Mouse (Mus musculus): ENCODE results near the gene Cox6b2.
"Not testable (repeated sequence)": the region's sequence is repeated elsewhere in the genome, so short reads cannot be mapped to it uniquely, and the experiment has no call there.

The Cox6b2 gene

DNA sequence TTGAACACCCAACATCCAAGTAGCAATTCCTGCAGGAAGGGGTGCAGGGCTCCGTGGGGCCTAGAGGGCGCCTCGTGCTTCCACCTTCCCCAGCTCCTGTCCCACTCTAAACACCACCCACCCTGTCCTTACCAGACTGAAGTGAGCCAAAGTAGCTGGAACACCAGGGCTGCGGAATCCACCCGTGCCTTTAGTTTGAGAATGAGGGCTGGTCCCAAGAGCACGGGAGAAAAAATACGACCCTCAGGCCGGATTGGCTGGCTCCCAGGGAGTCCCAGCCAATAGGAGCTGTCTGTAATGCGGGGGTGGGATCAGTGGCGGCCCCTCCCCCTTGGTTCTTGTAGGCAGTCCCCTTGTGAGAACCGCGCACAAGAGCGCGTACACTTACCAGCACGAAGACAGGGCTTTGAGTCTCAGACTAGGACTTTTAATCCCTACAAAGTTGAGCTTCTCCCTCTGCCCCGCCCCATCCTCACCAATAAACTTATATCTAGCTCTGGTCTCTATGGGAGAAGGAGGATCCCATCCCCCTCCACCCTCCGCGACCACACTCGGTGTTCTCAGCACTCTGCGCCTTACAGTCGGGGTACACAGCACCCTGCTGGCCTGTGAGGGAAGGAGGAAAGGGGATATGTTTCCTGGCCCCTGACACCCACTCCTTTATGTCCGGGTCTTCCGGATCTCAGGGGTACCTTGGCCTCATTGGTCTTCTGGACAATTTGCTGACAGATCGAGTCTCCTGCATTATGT lies at the start of gene Cox6b2:
Cox6b2 (minus strand) TSS at position 274 of the 750 bp plus-strand sequence.
- peak; percentile 80 for DNase-seq

DNA sequence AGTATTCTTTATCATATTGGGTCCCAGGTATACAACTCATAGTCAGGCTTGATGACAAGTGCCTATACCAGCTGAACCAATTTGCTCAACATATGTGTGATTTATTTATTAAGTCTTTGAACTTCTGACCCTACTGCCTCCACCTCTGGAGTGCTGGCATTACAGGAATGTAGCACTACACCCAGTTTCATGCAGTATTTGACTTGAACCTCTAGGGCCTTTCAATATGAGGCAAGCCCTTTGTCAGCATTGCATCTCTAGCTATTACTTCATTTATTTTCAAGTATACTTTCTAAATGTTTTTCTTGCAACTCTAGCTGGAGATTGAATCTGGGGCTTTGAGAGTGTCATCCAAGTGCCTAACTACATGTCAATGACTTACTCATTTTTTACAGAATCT lies 49.4 kb upstream of the Cox6b2 start:
- no peak for DNase-seq

DNA sequence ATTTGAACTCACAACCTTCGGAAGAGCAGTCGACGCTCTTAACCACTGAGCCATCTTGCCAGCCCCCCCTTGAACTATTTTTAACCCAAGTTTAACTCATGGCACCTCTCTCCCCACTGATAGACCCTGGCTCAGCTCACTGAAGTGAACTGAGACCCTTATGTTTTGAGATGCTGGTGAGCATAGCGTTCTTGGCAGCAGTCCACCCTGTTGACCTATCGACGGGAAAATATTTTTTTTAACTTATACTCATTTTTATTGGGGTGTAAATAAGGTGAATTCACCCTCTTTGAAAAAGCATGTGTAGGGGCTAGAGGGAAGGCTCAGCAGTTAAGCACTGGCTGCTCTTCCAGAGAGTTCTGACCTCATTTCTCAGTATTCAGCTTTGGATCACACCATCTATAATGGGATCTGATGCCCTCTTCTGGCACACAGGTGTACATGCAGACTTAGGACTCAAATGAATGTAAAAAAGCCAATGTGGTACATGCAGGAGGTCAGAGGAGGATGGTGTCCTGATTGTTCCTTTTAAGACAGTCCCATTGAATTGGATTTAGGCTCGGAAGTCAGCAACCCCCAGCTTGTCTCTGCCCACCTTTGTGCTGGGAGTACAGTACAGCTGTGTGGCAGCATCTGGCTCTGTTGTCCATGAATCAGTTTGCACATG lies 43.0 kb upstream of the Cox6b2 start:
- DNase-seq: peak; percentile 67

DNA sequence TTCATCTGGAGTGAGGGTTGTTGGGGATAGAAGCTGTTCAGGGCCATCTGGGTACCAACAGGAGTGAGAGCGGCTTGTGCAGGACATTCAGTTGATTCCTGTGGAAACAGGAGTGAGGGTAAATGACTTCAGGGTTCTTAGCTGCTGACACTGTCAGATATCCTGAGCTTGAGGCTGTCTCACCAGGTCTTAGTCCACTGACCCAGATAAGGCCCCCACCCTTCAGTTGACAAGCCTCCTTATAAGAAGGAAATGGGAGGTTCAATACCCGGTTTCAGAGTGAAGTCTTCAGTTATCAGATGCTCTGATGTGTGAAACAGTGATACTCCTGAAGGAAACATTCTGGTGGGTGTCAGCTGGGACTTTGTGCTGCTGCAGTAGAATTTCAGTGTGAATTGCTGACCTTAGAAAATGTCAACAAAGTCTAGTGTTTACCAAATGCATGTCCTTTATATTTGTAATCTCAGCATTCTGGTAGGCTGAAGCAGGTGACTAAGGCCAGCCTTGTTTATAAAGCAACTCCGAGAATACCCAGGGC lies 41.8 kb upstream of the Cox6b2 start:
- no peak for DNase-seq

DNA sequence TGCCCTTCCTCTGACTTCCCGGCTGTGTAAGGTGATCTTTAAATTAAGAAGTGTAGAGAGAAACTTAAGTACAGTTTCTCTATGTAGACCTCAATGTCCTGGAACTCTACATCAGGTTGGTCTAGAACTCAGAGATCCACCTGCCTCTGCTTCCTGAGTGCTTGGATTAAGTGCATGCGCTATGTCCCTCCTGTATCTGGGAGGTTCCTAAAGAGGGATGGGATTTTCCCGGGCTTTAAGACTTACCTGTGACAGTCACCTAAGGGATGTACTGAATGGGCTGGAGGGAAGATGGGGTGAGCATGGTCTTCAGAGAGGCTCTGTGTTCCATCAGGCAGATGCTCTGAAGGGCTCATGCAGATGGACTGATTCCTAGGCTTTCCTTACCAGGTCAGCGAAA lies 40.8 kb upstream of the Cox6b2 start:
- DNase-seq: no peak

DNA sequence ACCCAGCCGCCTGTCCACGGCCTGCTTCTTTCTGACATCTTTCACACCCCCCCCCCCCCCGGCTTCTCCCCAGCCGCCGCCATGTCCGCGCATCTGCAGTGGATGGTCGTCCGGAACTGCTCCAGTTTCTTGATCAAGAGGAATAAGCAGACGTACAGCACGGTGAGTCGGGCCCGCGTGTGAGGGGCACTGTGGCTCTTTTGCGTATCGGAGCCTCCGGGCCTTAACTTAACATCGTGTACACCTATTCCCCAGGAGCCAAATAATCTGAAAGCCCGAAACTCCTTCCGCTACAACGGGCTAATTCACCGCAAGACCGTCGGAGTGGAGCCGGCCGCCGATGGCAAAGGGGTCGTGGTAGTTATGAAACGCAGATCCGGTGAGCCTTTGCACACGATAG lies 40.4 kb upstream of the Cox6b2 start:
- not testable (repeated sequence) for DNase-seq

DNA sequence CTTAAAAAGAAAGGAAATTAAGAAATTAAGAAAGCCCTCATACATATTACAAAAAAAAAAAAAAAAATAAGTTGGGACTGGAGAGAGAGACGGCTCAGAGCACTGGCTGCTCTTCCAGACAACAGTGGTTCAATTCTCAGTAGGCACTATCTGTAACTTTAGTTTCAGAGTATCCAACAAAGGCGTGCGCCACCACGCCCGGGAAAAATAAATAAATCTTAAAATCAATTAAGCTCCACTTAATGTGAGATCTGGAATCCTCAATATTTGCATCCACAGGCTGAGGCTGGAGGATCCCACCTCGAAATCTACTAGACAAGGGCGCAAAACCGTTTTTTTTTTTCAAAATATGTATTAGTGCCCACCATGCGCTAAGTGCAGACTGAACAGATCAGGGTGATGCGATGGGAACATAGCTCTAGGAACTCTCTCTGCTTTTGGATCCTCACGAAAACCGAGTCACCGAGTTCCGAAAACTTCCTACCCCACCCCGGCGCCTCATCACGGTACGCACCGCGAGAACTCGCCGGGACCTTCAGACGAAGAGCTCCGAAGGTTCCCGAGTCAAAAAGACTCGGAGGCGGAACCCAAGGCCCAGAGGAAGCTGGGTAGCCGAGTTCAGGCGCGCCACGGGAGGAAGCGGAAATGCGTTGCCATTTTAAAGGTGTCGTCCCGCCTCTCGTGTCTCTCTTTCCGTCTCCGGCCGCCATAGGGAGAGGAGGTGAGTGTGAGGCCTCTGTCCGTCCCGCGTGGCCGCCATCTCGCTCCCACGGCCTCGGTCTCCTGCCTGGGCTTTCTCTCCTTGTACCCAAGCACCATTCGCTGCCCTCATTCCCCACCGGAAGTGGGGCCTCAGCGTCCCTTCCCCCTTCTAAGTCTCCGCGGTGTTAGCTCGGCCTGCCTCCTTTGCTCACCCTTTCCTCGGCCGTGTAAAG lies 39.7 kb upstream of the Cox6b2 start, which contains the start of gene Rpl28:
Rpl28 (plus strand) TSS at position 597 of the 935 bp plus-strand sequence.
- peak; percentile 97 for DNase-seq

DNA sequence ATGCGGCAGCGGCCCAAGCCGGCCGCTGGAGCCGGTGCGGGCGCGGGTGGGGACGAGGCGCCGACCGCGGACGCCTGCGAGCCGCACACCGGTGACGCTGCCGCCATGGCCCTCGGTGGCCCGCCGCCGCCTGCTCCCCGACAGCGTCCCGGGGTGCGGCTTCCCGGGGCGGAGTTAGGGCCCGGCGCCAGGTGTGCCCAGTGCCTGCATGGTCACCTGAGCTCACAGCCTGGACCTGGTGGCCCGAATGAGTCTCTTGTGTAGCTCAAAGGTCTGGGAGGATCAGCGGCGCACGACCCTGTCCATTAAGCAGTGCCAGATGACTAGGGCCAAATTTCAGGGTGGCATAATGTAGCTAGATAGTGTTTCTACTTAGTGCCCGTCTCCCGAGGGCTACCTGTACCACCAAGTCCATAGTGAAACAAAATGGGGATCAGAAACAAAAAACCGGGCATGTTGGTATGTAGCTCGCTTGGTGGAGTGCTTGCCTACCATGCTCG lies 36.6 kb upstream of the Cox6b2 start, which contains the start of gene Tmem238:
Tmem238 (minus strand) TSS at position 221 of the 500 bp plus-strand sequence.
- DNase-seq: peak; percentile 89

DNA sequence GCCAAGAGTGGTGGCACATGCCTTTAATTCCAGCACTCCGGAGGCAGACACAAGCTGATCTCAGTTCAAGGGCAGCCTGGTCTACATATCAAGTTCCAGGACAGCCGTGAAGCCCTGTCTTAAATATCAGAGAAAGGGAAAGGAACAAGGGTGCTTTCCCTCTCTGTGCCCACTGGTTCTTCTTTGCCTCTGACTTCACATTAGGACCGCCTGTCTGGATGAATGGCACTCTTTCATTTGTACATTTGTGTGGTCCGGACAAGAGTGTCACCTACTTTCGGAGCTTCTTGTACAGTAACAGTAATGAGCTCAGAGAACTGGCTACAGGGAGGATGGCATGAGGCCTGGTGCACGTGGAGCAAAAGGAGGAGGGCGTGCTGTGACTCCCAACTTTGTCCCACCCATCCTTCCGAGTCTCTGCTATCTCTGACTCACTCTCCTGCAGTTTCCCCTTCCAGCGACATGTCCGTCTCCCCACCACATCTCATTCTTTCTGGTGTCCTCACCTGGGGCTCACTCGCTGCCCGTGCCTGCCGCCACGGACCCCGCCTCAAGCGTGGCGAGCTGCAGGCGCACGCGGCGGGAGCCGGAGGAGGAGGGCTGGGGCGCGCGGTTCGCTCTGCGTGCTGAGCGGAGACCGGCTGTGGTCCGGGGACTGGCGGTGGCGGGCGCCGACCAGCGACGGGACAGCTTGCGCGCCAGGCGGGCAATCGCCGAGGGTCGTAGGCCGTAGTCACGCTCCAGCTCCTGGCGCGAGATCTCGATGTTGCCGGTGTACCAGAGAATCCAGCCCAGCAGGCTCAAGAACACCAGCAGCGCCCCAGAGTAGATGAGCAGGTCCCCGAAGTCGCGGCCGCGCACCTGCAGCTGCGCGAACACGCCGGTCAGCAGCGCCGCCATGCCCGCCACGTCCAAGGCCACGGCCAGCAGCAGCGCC lies 35.9 kb upstream of the Cox6b2 start:
- DNase-seq: peak; percentile 55

DNA sequence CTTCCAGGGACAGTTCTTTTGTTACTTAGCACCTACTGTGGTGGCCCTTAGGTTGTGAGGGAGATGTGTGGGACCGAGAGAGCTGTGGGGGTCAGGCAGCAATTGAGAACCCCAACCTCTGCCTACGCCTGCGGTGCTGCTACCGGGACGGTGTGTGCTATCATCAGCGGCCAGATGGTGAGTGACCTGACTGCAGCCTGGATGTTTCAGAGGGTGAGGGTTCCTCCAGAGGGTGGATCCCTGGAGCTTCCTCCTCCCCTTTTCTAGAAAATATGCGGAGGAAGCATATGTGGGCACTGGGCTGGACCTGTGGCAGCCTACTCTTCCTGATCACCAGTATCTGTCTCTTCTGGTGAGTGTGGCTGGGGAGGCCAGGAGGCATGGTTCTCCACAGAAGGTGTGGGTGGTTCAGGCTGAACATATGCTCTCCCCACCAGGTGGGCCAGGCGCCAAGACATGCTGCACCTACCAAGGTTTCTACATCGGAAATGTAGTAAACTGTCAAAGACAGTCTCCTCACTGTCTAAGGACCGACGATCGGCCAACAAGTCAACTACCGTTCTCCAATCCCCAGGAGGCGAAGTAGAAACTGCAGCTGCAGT lies 30.9 kb upstream of the Cox6b2 start:
- DNase-seq: no peak

DNA sequence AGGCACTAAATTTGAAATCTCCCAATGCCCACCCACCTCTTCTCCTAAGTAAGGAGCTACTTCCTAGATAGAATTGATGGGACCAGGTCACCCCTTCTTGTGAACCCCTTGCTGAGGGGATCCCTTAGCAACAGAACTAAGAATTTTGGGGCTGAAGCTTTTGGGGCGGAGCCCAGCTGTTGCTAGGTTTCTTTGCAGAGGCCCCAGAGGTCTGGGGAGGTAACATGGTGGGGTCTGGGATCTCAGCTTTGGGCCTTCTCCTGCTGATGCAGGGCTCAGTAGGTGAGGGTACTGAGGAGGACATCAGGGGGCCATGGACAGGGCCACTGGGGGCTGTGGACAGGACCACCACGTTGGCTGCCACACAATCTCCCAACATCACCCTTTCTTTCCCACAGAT lies 29.9 kb upstream of the Cox6b2 start, which contains the start of the genes Il11 and Tmem190:
Il11 (minus strand) TSS at position 101 of the 400 bp plus-strand sequence.
Tmem190 (plus strand) TSS at position 179 of the 400 bp plus-strand sequence.
- DNase-seq: no peak

DNA sequence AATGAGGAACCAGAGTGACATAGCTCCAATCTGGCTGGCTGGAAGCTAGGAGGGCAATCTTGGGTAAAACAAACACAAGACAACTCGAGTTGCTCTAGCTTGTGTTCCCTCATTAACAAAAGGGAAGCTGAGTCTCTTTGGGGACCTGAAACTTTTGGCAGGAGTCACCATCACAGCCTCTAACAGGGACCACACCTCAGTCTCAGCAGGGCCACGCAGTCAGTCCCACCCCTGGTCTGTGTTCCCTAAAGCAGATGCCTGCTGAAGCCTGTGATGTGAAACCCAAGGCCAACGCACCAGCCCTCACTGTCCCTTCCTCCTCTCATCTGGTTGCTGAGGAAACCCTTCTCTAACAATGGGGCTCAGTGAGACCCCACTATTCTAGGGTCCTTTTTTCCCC lies 29.2 kb upstream of the Cox6b2 start:
- no peak for DNase-seq

DNA sequence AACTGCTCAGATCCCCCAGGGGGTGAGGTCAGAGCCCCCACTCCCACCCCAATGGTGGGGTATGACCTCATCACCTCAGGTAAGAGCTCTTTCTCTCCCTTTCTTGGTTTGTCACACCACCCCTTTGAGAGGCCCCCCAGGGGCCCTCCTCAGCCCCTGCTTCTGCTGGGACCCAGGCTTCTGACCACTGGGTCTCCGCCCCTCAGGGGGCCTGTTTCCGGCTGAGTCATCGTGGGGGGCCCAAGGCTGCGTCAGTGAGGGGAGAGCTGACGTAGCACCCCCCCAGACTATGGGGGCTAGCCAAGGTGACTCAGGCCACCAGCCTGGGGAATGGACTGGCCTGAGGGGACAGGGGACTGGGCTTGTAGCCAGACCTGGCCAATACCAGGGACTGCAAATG lies 27.0 kb upstream of the Cox6b2 start:
- no peak for DNase-seq

DNA sequence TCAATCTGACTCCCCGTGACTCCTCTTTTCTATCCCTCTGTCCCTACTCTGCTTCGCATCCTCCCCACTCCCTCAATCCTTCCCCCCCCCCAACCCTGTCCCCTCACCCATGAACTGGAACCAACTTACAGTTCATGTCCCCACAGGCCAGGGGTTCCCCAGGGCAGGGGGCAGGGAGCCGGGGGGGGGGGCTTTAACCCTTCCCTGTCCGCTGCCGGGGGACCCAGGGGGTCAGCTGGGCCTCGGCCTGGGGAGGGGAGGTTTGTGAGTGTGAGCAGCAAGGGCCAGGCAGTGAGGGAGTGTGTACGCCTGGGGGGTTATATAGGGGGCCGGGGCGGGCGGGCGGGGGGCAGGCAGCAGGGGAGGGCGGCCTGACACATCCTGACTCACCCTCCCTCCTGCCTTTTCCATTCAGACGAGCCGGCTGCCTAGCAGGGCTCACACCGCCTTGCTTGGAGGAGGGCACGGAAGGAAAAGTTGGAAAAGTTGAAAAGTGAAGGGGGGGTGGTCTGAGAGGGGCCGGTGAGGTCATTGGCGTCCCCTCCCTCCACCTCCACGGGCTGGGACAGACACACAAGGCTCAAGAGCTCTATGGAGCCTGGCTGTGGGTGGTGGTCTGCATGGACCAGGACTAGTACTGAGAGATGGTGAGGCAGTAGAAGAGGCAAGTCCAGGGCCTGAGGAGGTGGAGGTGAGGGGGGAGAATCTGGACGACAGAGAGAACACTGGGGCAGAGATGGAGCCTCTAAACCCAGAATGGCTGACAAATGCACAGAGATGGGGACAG lies 25.1 kb upstream of the Cox6b2 start:
- no peak for DNase-seq

DNA sequence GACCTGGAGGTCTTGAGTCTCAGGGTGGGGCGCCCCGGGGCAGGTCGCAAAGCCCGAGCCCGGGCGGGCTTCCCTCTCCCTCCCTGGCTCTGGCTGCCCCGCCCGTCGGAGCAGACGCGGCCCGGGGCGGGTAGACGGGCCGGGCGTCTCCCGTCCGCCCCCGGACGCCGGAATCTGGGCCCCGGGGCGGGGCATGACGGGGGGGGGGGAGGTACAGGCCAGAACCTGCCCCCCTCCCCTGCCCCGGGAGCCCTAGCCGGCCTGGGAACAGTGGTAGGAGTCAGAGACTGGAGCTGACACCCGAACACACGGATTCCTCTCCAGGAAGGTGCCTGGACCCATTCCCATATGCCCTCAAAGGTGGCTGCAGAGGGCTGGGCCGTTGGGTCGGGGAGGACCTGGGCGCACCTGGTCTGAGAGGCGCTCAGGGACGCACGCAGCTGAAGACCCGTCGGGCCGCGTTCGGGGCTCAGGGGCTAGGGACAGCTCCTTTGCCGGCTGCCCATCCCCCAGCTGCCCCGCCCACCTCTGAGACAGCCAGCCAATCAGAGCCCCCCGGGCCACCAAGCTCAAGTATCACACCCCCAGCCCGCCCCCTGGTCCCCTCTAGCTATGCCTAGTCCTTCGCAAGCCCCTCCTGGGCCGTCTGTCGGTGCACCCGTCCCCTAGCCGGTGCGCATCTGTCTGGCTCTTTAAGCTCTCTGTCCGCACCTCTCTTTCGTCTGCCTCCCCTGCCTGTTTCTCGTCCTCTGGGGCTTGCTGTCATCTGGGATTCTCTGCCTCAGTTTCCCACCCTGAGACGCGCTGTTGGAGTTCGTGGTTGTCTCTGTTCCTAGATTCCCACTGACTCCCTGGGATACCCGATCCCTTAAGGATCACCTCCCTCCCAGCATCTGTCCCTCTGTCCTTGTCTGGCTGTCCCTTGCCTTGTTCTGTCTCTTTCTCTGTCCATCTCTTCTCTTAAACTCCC lies 24.3 kb upstream of the Cox6b2 start:
- peak; percentile 38 for DNase-seq

DNA sequence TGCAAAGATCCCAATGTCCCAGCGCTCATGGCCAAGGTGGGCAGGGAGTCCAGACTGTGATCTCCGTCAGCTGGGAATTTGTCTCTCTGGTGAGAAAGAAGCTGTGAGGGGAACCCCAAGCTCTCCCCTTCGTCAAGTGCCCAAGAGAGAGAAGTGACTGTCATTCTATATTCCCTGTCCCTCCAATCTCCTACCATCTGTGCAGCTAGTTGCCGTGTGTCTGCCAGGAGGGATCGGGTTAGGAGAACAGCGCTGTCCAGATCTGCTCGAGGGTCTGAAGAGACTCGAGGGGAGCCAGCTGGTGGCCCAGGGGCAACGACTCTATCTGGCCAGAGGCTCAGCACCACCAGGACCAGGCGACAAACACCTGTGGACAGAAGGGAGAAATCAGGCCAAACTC lies 23.2 kb upstream of the Cox6b2 start:
- DNase-seq: no peak

DNA sequence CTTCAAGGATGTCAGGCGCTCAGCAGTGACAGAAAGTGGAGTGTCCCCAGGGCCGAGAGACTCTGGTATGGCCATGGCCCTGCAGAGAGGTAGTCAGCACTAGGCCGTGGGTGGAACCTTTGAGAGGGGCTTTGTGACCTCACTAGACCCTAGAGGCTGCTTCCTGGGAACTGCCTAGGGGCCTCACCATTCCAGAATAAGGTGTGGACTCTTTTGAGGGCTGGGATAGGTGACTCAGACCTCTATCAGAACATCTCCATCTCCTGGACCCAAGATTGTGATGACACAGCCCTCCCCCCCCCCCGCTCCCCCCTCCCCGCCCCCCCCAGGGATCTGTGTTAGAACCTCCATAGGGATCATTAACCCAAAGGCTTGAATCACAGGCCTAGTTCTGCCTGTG lies 18.3 kb upstream of the Cox6b2 start, which contains the start of gene Fam71e2:
Fam71e2 (minus strand) TSS at position 101 of the 400 bp plus-strand sequence.
- DNase-seq: no peak

DNA sequence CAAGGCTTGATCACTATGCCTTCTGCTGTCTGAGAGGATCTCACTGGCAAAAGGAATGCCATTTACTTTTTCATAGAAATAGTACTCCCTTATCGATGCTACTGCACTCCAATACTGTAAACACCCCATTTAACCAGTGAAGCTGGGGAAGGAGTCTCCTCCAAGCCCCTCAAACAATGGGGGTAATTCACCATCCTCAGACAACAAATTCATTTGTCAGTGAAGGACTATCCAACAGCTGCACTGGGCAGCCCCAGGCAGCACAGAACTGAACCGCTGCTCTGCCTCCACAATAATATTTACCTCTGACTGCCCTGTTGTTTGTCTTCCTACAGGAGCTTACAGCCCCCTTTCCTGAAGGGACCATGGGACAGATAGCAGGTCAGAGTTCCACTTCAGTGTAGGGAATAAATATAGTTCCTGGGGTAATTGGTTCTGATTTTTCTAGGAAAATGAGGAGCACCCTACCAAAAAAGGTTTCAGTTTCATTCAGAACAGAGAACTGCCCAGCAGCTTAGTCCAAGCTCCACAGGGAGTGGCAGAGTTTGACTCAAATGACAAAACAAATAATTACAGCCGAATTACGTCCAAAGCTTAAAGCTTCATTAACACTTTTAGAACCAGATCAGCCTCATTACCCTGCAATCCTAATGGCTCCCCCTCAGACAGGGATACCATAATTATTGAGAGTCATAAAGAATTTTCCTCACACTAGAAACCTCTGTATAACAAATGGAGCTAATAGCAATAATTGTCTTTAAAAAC lies 12.2 kb upstream of the Cox6b2 start:
- no peak for DNase-seq

All from kidney, adult 9 months (tissue).